Mouse (Mus musculus): ENCODE results near the gene Atg10.

The Atg10 gene

DNA sequence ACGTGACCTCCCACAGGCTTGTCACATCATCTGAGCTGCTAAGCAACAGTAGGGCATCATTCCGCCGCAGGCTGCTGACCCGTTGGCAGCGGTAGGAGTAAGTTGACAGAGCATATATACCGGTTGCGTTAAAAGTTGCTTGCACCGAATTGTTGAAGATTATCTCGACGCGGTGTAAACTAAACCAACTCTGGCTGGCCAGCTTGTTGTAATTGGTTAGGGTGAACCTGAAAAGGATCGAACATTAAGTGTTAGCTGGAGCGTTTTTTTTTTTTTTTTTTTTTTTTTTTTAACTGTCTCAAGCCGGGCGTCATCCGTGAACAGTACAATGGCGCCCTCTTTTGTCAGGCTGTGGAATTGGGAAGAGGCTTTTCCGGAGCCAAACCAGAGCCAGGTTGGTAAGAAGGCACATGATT is 337.2 kb downstream of the Atg10 start:
- peak; percentile 52 to 68 for DNase-seq (ENCODE audit: low spot score in 2 of 2)

DNA sequence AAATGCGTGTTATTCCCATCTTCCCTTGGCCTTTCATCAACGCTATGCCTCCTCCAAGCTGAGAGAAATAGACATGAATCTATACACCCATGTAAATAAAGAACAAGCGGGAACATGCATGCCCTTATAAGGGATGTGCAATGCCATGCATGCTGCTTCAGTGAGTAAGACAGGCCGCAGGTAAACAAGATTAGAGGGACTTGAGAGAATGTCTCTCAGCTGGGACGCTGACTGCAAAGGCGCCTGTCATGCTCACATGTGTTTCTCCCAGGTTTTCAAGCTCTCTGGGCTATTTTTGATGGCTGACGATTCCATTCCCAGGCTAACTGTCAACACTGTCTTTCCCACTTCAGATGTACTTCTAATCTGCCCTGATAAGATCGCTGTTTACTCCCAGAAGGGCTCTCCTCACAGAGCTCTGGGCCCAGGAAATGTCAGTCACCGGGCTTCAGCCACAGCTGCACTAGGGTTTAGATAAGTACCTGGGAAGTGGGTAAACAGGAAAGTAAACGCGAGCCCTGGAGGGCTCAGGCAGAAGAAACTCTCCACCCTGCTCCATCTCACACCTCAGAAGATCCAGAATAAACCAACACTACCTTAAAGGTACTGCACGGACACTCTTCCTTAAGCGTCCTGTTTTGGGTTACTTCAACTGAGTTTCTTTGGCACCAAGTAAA is 337.8 kb downstream of the Atg10 start:
- DNase-seq (ENCODE audit: low spot score in 2 of 2), result no peak
